Mouse (Mus musculus): ENCODE measurements around the gene Gpr37l1. TPM values are rescaled to one million over a fixed set of nuclear protein-coding genes. Genes with fewer than 3 reads are reported as not detected.
A peak's percentile ranks its signal among the peaks of the same experiment; 100 is the strongest.

Gene Gpr37l1
- polyA plus RNA-seq, 1 experiment from 2014 or later, result not detected

GRCm38 (mm10) chr1:135132893-135133369, 34.5 kb downstream of the Gpr37l1 start:
- Histone ChIP-seq H3K9me3 (replicated peaks; ENCODE audit: control insufficient read depth, low read length) (no peaks in the 10 kb centered on the region), H3K4me2 (ENCODE audit: low read depth, low read length) (peak overlapping the region; percentile 42), H3K27ac (ENCODE audit: low read length) (peak overlapping the region; percentile 79), H3K27me3 (ENCODE audit: control insufficient read depth, insufficient read depth, low read depth, low read length) (0 out of 2 replicates have a peak, but pooled peaks cover 4% of the 10 kb centered on the region), H3K4me1 (ENCODE audit: control insufficient read depth, low read depth, low read length) (peaks cover 34% of the 10 kb centered on the region), H3K4me3 (ENCODE audit: low read depth, low read length) (peak overlapping the region; percentile 42), H3K9ac (ENCODE audit: low read depth, low read length) (peak overlapping the region; percentile 29), H3K36me3 (ENCODE audit: control insufficient read depth, insufficient read depth) (no peaks in the 10 kb centered on the region; the same call in 1 of the 2 replicates)
- ATAC-seq (ENCODE audit: low read depth), result peak; percentile 35
- 11% methylated on average over 9 of the region's 9 CpGs for WGBS (ENCODE audit: insufficient replicate concordance)

- Histone ChIP-seq H3K4me1 (ENCODE audit: control insufficient read depth, low read depth, low read length) (peaks cover 34% of the 10 kb centered on the region), H3K27me3 (ENCODE audit: control insufficient read depth, insufficient read depth, low read depth, low read length) (0 out of 2 replicates have a peak, but pooled peaks cover 4% of the 10 kb centered on the region), H3K27ac (ENCODE audit: low read length) (peak within 1 kb of the TSS; percentile 79), H3K9ac (ENCODE audit: low read depth, low read length) (peak within 1 kb of the TSS; percentile 40), H3K36me3 (ENCODE audit: control insufficient read depth, insufficient read depth) (no peaks in the 10 kb centered on the region; the same call in 1 of the 2 replicates), H3K9me3 (replicated peaks; ENCODE audit: control insufficient read depth, low read length) (no peaks in the 10 kb centered on the region), H3K4me3 (ENCODE audit: low read depth, low read length) (peak within 1 kb of the TSS; percentile 42), H3K4me2 (ENCODE audit: low read depth, low read length) (peak within 1 kb of the TSS; percentile 42)
- ATAC-seq (ENCODE audit: low read depth), result peak; percentile 75
- WGBS (ENCODE audit: insufficient replicate concordance), result 6% methylated on average over 10 of the region's 10 CpGs
These were observed 35.0 kb downstream of the Gpr37l1 start, which contains the start of gene Ptpn7 for GRCm38 (mm10) chr1:135132473-135132872. Ptpn7 (plus strand) TSS chr1:135132700.

DNA sequence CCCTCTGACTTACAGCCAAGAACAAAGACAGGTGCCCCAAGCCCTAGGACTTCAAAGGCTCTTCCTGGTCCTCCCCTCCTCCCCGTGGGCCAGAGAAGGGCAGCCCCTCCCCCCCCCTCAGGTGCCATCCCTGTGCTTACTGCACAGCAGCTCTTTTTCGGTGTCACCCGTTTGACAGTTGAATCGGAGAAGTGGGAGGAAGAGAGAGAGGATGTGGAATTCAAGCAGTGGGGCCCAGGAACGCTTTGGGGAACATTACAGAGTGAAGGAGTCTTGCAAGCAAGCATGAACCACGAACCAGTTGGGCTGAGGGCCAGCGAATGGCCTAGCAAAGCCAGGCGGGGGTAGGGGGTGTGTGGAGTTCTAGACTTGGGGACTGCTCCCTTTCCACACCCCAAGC, 35.9 kb downstream of the Gpr37l1 start:
- WGBS (ENCODE audit: insufficient replicate concordance), result 16% methylated on average over 8 of the region's 8 CpGs
- Histone ChIP-seq H3K36me3 (ENCODE audit: control insufficient read depth, insufficient read depth) (no peaks in the 10 kb centered on the region), H3K27ac (ENCODE audit: low read length) (peak overlapping the region; percentile 79), H3K4me1 (ENCODE audit: control insufficient read depth, low read depth, low read length) (peaks cover 34% of the 10 kb centered on the region), H3K27me3 (ENCODE audit: control insufficient read depth, insufficient read depth, low read depth, low read length) (0 out of 2 replicates have a peak, but pooled peaks cover 4% of the 10 kb centered on the region), H3K4me2 (ENCODE audit: low read depth, low read length) (peak overlapping the region; percentile 42), H3K4me3 (ENCODE audit: low read depth, low read length) (no peak overlapping the region; the same call in 1 of the 2 replicates), H3K9me3 (replicated peaks; ENCODE audit: control insufficient read depth, low read length) (no peaks in the 10 kb centered on the region), H3K9ac (ENCODE audit: low read depth, low read length) (peak overlapping the region; percentile 40; the same call in 1 of the 2 replicates)
- no peak for ATAC-seq (ENCODE audit: low read depth)

- peak overlapping the region; percentile 79 for H3K27ac ChIP-seq (ENCODE audit: low read length)
- ATAC-seq (ENCODE audit: low read depth), result peak; percentile 37
- 6% methylated on average over 6 of the region's 6 CpGs for WGBS (ENCODE audit: insufficient replicate concordance)
- H3K9ac ChIP-seq (ENCODE audit: low read depth, low read length), result 0 out of 2 replicates have a peak overlapping the region, but pooled peaks have one; percentile 21
- H3K4me2 ChIP-seq (ENCODE audit: low read depth, low read length), result peak overlapping the region; percentile 42
- H3K36me3 ChIP-seq (ENCODE audit: control insufficient read depth, insufficient read depth), result no peaks in the 10 kb centered on the region
- H3K27me3 ChIP-seq (ENCODE audit: control insufficient read depth, insufficient read depth, low read depth, low read length), result 0 out of 2 replicates have a peak, but pooled peaks cover 4% of the 10 kb centered on the region
- peaks cover 34% of the 10 kb centered on the region for H3K4me1 ChIP-seq (ENCODE audit: control insufficient read depth, low read depth, low read length)
- H3K4me3 ChIP-seq (ENCODE audit: low read depth, low read length), result peak overlapping the region; percentile 16; the same call in 1 of the 2 replicates
- no peaks in the 10 kb centered on the region for H3K9me3 ChIP-seq (replicated peaks; ENCODE audit: control insufficient read depth, low read length)
These were observed 36.4 kb downstream of the Gpr37l1 start for GRCm38 (mm10) chr1:135131034-135131433.

- 14% methylated on average over 2 of the region's 2 CpGs for WGBS (ENCODE audit: insufficient replicate concordance)
- Histone ChIP-seq H3K36me3 (ENCODE audit: control insufficient read depth, insufficient read depth) (no peaks in the 10 kb centered on the region), H3K9ac (ENCODE audit: low read depth, low read length) (no peak overlapping the region), H3K4me3 (ENCODE audit: low read depth, low read length) (no peak overlapping the region), H3K4me2 (ENCODE audit: low read depth, low read length) (no peak overlapping the region), H3K4me1 (ENCODE audit: control insufficient read depth, low read depth, low read length) (peaks cover 34% of the 10 kb centered on the region), H3K27ac (ENCODE audit: low read length) (no peak overlapping the region), H3K9me3 (replicated peaks; ENCODE audit: control insufficient read depth, low read length) (no peaks in the 10 kb centered on the region), H3K27me3 (ENCODE audit: control insufficient read depth, insufficient read depth, low read depth, low read length) (0 out of 2 replicates have a peak, but pooled peaks cover 4% of the 10 kb centered on the region)
- ATAC-seq (ENCODE audit: low read depth), result no peak
These were observed 37.0 kb downstream of the Gpr37l1 start for GRCm38 (mm10) chr1:135130376-135131018.

- Histone ChIP-seq H3K4me2 (ENCODE audit: low read depth, low read length) (no peak overlapping the region), H3K9ac (ENCODE audit: low read depth, low read length) (no peak overlapping the region), H3K27ac (ENCODE audit: low read length) (no peak overlapping the region), H3K9me3 (replicated peaks; ENCODE audit: control insufficient read depth, low read length) (no peaks in the 10 kb centered on the region), H3K36me3 (ENCODE audit: control insufficient read depth, insufficient read depth) (no peaks in the 10 kb centered on the region), H3K4me1 (ENCODE audit: control insufficient read depth, low read depth, low read length) (peaks cover 34% of the 10 kb centered on the region), H3K27me3 (ENCODE audit: control insufficient read depth, insufficient read depth, low read depth, low read length) (0 out of 2 replicates have a peak, but pooled peaks cover 4% of the 10 kb centered on the region), H3K4me3 (ENCODE audit: low read depth, low read length) (no peak overlapping the region)
- 51% methylated on average over 9 of the region's 9 CpGs for WGBS (ENCODE audit: insufficient replicate concordance)
- ATAC-seq (ENCODE audit: low read depth), result no peak
These were observed 37.8 kb downstream of the Gpr37l1 start for GRCm38 (mm10) chr1:135129543-135130183.

DNA sequence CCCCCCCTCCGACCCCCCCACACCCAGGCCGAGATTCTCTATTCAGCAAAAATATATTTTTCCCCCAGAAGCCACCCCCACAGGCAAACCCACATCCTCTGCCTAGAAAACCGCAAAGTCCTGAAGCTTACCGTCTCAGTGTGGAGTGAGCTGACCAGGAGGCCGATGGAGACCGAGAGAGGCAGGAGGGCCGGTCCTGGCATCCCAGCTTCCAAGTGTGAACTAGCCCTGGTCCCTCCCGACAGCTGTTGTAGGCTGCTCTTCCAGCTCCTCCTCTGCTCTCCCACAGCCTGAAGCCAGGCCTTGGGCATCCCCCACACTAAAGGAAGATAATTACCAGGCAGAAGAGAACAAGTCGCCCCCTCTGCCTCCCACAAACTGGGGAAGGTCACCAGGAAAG, 38.5 kb downstream of the Gpr37l1 start:
- Histone ChIP-seq H3K27me3 (ENCODE audit: control insufficient read depth, insufficient read depth, low read depth, low read length) (0 out of 2 replicates have a peak, but pooled peaks cover 4% of the 10 kb centered on the region), H3K27ac (ENCODE audit: low read length) (no peak overlapping the region), H3K9ac (ENCODE audit: low read depth, low read length) (no peak overlapping the region), H3K36me3 (ENCODE audit: control insufficient read depth, insufficient read depth) (no peaks in the 10 kb centered on the region), H3K9me3 (replicated peaks; ENCODE audit: control insufficient read depth, low read length) (no peaks in the 10 kb centered on the region), H3K4me2 (ENCODE audit: low read depth, low read length) (no peak overlapping the region), H3K4me3 (ENCODE audit: low read depth, low read length) (no peak overlapping the region), H3K4me1 (ENCODE audit: control insufficient read depth, low read depth, low read length) (peaks cover 32% of the 10 kb centered on the region)
- ATAC-seq (ENCODE audit: low read depth), result no peak
- 15% methylated on average over 9 of the region's 9 CpGs for WGBS (ENCODE audit: insufficient replicate concordance)

GRCm38 (mm10) chr1:135128011-135128441, 39.5 kb downstream of the Gpr37l1 start:
- Histone ChIP-seq H3K27ac (ENCODE audit: low read length) (no peak overlapping the region), H3K4me1 (ENCODE audit: control insufficient read depth, low read depth, low read length) (peaks cover 24% of the 10 kb centered on the region), H3K4me3 (ENCODE audit: low read depth, low read length) (no peak overlapping the region), H3K27me3 (ENCODE audit: control insufficient read depth, insufficient read depth, low read depth, low read length) (0 out of 2 replicates have a peak, but pooled peaks cover 4% of the 10 kb centered on the region), H3K36me3 (ENCODE audit: control insufficient read depth, insufficient read depth) (no peaks in the 10 kb centered on the region), H3K9ac (ENCODE audit: low read depth, low read length) (no peak overlapping the region), H3K4me2 (ENCODE audit: low read depth, low read length) (no peak overlapping the region), H3K9me3 (replicated peaks; ENCODE audit: control insufficient read depth, low read length) (no peaks in the 10 kb centered on the region)
- ATAC-seq (ENCODE audit: low read depth), result no peak
- WGBS (ENCODE audit: insufficient replicate concordance), result 39% methylated on average over 5 of the region's 6 CpGs

All from liver, embryonic 16.5 days (tissue).